Mouse (Mus musculus): ENCODE measurements around the gene Gar1.
A peak's percentile ranks its signal among the peaks of the same experiment; 100 is the strongest.

Gene Gar1

DNA sequence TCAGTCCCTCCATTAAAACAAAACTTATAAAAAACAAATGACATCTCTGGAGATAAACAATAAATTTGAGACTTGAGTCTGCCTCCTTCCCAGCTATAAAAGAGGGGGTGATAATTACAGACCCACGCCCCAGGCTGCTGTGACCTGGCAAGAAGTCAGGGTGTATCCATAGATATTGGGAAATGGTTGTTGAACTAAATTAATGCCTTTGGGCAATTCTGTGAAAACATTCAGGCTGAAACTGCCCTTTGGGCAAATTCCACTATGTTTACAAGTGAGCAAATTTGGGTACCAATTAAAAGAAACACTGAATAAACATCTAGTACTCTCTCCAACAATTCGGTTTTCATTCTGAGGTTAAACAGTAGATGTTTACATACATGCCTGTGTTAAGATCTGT, 32.2 kb downstream of the Gar1 start:
- no peak for DNase-seq

DNA sequence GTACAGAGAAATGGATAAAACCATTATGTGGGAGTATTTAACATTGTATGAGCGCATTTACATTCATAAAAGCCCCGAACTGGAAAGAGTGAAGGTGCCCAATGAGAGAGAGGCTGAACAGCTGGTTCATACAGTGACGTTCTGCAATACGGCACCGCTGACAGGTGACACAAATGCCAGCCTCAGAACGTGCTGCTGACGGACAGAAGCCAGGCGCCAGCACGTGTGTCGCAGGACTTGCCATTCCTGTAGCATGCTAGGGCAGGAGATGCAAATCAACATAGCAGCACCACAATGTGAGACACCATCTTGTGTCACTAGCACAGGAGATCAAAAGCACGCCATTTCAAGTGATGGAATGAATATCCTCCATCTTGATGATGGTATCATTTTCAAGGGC, 32.6 kb downstream of the Gar1 start:
- no peak for DNase-seq

DNA sequence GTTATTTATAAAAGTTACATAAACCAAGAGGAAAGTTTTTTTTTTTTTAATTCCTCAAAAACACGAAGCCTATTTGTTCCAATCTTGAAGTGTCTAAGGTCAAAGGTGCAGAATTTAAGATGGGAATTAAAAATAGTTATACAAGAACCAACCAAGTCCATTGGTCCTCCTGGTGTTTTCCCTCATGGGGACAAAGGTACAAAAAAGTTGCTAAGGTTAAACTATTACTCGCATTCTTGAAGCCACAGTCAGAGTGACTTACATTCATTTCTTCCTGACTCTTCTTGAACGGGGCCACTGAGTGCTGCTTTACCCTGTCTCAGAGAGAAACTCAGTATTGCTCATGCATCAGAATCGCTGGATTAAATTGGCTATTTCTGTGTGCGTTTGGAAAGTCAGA, 33.9 kb downstream of the Gar1 start:
- no peak for DNase-seq

DNA sequence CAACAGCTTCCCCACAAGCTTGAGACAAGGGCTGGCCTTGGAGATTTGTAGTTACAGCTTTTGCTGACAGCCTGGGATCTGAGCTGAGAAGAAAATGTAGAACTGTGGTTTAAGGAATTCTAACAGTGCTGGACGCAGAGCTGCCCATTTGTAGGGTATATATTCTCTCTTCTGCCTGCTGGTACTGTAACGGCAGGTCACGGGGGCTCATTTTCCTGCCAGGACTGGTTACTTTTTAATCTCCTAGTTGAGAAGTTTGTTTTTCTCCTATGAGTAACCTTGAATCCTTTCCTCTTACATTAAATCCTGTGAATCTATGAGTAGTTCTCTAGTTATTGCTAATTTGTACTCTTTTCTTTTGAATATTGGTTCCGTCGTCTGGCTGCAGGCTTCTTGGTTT, 37.4 kb downstream of the Gar1 start:
- no peak for DNase-seq

DNA sequence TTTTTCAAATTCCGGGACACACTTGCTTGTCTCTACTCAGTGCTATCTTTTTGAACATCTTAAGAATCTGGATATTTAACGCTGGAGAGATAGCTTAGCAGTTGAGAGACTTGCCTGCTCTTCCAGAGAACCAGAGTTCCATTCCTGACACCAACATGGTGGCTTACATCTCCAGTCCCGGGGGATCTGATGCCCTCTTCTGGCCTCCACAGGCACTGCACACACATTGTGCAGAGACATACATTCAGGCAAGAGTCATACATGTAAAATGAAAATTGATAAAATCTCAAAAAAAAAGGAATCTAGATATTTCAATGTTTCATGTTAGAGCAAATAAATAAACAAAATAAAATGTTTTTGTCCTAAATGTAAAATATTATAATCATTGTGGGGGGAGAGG, 48.5 kb downstream of the Gar1 start:
- peak; percentile 64 for DNase-seq

DNA sequence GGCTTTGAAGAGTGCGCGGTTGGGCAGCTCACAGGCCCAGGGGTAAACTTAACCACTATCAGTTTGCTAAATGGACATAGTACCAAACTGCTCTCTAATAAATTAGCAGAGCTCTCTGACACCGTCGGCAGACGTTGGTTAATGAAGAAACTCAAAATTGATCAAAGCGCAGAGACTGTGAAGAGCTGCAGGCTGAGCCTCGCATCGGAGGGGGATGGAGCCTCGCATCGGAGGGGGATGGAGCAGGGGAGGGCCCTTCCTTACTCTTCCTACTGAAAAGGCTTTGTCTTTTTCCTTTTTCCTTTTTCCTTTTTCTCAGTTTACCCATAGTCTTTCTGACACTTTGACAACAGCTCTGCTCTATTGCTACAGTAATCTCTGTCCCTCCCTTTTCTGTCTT, 49.8 kb downstream of the Gar1 start:
- no peak for DNase-seq
